ENCODE assay signal across 16 mouse cellular contexts in genomic region chr14:120535924-120536323, GRCm38 (mm10). TPM values are rescaled to one million over a fixed set of nuclear protein-coding genes. Genes with fewer than 3 reads are reported as not detected.
DNase-seq lines count a peak whose midpoint lies in the region; ATAC-seq lines count a peak whose summit lies in the region.
"Had no signal": no experiment of that assay in that cellular context is flagged by ENCODE, and none has a peak within 500 bp of the region (broad histone marks: within the 10 kb centered on the region; RNA-seq: fewer than 3 reads in every experiment).

No protein-coding gene starts in this region.

- ATAC-seq in kidney, embryonic 16.5 days (ENCODE audit: low FRiP score, low TSS enrichment) = no peak
- ATAC-seq in intestine, embryonic 14.5 days (replicated peaks; ENCODE audit: low FRiP score, low TSS enrichment, low read depth) = no peak

- WGBS in kidney, embryonic 16.5 days = 82% methylated on average over 3 of the region's 3 CpGs
- 64% methylated on average over 3 of the region's 3 CpGs for WGBS in intestine, embryonic 14.5 days

- no peak overlapping the region for H3K4me2 ChIP-seq in kidney, embryonic 16.5 days (replicated peaks; ENCODE audit: low read depth, low read length)
- H3K4me2 ChIP-seq in intestine, embryonic 14.5 days (ENCODE audit: low read length) = no peak overlapping the region
- H3K4me2 ChIP-seq: heart, embryonic 13.5 days had no signal

- H3K9ac ChIP-seq in kidney, embryonic 16.5 days (replicated peaks; ENCODE audit: low read length) = no peak overlapping the region
- H3K9ac ChIP-seq in intestine, embryonic 14.5 days (ENCODE audit: low read length) = no peak overlapping the region
- H3K9ac ChIP-seq: heart, embryonic 13.5 days had no signal

- H3K27ac ChIP-seq in kidney, embryonic 16.5 days (ENCODE audit: low read length) = peak overlapping the region; percentile 45; the same call in 1 of the 2 replicates
- peak overlapping the region; percentile 62 for H3K27ac ChIP-seq in intestine, embryonic 14.5 days (ENCODE audit: low read depth)
- H3K27ac ChIP-seq: heart, embryonic 13.5 days had no signal

- H3K4me1 ChIP-seq in kidney, embryonic 16.5 days (ENCODE audit: insufficient read depth, low read length) = peaks cover 5% of the 10 kb centered on the region; the same call in 1 of the 2 replicates
- peaks cover 10% of the 10 kb centered on the region; the same call in 1 of the 2 replicates for H3K4me1 ChIP-seq in intestine, embryonic 14.5 days (replicated peaks; ENCODE audit: control insufficient read depth, insufficient read depth, low read length)

- no peak for DNase-seq in kidney, adult 9 months
- DNase-seq in right cerebral cortex, adult 18-20 months = peak; percentile 14
- no peak for DNase-seq in right cerebral cortex, postnatal 14 days
- no peak for DNase-seq in intestine, embryonic 14.5 days (ENCODE audit: low spot score)
- peak; percentile 6 for DNase-seq in telencephalon, adult 2 months (ENCODE audit: low read depth, low spot score)
- DNase-seq in testis, postnatal 14 days (ENCODE audit: low spot score) = no peak
- no peak for DNase-seq in adrenal gland, postnatal 4 days (ENCODE audit: low spot score in 2 of 2)
- DNase-seq: adrenal gland, postnatal 25 days; cerebellum, adult 8-10 months; kidney, adult 11 months; liver; lung, adult 2 months; spleen, adult 18-20 months; thymus, postnatal 4 days had no signal

- no peaks in the 10 kb centered on the region for H3K36me3 ChIP-seq in kidney, embryonic 16.5 days (ENCODE audit: insufficient read depth, low read length)
- no peaks in the 10 kb centered on the region for H3K36me3 ChIP-seq in intestine, embryonic 14.5 days (ENCODE audit: control insufficient read depth, insufficient read depth, low read length)
- H3K36me3 ChIP-seq: heart, embryonic 13.5 days had no signal

- H3K9me3 ChIP-seq in kidney, embryonic 16.5 days (ENCODE audit: low read length) = no peaks in the 10 kb centered on the region
- H3K9me3 ChIP-seq in intestine, embryonic 14.5 days (ENCODE audit: control insufficient read depth, low read length) = no peaks in the 10 kb centered on the region
- H3K9me3 ChIP-seq: heart, embryonic 13.5 days had no signal

- no peaks in the 10 kb centered on the region for H3K27me3 ChIP-seq in kidney, embryonic 16.5 days (ENCODE audit: insufficient read depth, low read length)
- H3K27me3 ChIP-seq in intestine, embryonic 14.5 days (replicated peaks; ENCODE audit: control insufficient read depth, insufficient read depth, low read length) = no peaks in the 10 kb centered on the region
- H3K27me3 ChIP-seq: heart, embryonic 13.5 days had no signal

- no peak overlapping the region for H3K4me3 ChIP-seq in kidney, embryonic 16.5 days (ENCODE audit: low read length)
- H3K4me3 ChIP-seq in intestine, embryonic 14.5 days (ENCODE audit: low read depth, low read length) = no peak overlapping the region
- H3K4me3 ChIP-seq: heart, embryonic 13.5 days had no signal

RNA-seq across cellular contexts. Expression of gene Rap2a, which starts 57.7 kb away (rescaled TPM):
- polyA plus RNA-seq in kidney, embryonic 16.5 days (2015; fragmentation: Nextera tagmentation; extraction: Ambion mirVana) = 5.9 and 7.3 TPM in 2 replicates
- 14.3 and 21.8 TPM in 2 replicates for polyA plus RNA-seq in intestine, embryonic 14.5 days (2014; fragmentation: Nextera tagmentation; extraction: Ambion mirVana)
- total RNA-seq in adrenal gland, postnatal 4 days (2021) = 10 to 100 TPM; 24.3 to 28.5 TPM

Comparison
In these comparisons a context has a peak if more than half of its experiments do, and no peak if none do; other contexts are left out.
1. DNase-seq: peak in right cerebral cortex, adult 18-20 months (single experiment) and telencephalon, adult 2 months (single experiment); none in kidney, adult 9 months (single experiment), right cerebral cortex, postnatal 14 days (single experiment), intestine, embryonic 14.5 days (single experiment), testis, postnatal 14 days (single experiment) and adrenal gland, postnatal 4 days (0 of 2).